Mouse (Mus musculus) olfactory bulb, adult 2 months (tissue): Measurements from ENCODE around the gene Mcam. TPM values are rescaled to one million over a fixed set of nuclear protein-coding genes. Genes with fewer than 3 reads are reported as not detected.

Source experiments
- H3K27ac ChIP-seq: fragments of 200-500 bp; 2 replicates; pipeline ENCODE4 v1.5.1; 2012; ENCODE audit warnings: low read depth, low read length; ENCODE audit not compliant: insufficient read depth
- H3K4me1 ChIP-seq: fragments of 200-500 bp; 2 replicates; pipeline ENCODE4 v1.6.1; 2012; ENCODE audit warnings: low read length; ENCODE audit not compliant: control insufficient read depth, insufficient read depth
- H3K4me3 ChIP-seq: fragments of 200-500 bp; 2 replicates; pipeline ENCODE4 v1.5.1; 2012; ENCODE audit warnings: mild to moderate bottlenecking, low read depth, low read length, moderate library complexity; ENCODE audit not compliant: insufficient read depth
- CTCF ChIP-seq: fragments of 200-500 bp; IDR thresholded peaks from 2 replicates; pipeline ENCODE4 v1.5.1; 2012; ENCODE audit warnings: low read depth, mild to moderate bottlenecking, low read length, moderate library complexity; ENCODE audit not compliant: insufficient read depth
- POLR2A ChIP-seq: fragments of 200-500 bp; IDR thresholded peaks from 2 replicates; pipeline ENCODE4 v1.6.1; 2012; ENCODE audit warnings: mild to moderate bottlenecking, low read depth, low read length, moderate library complexity; ENCODE audit not compliant: insufficient read depth
- WGBS: fragments of 180-500 bp; shearing (Covaris S2); methylation state at CpG from one replicate; pipeline ENCODE4 v1.1.7; 2018; 5-methylcytosine and 5-hydroxymethylcytosine counted together
- polyA plus RNA-seq: library from polyadenylated mRNA; stranded (reverse); fragments of >200 nt; gene quantifications from 2 replicates; pipeline ENCODE4 v1.2.4, GENCODE M21; 2012; ENCODE audit warnings: low replicate concordance; ENCODE audit not compliant: missing spikeins, insufficient read depth, insufficient read length

The Mcam gene
- polyA plus RNA-seq, 1 experiment: not detected

DNA sequence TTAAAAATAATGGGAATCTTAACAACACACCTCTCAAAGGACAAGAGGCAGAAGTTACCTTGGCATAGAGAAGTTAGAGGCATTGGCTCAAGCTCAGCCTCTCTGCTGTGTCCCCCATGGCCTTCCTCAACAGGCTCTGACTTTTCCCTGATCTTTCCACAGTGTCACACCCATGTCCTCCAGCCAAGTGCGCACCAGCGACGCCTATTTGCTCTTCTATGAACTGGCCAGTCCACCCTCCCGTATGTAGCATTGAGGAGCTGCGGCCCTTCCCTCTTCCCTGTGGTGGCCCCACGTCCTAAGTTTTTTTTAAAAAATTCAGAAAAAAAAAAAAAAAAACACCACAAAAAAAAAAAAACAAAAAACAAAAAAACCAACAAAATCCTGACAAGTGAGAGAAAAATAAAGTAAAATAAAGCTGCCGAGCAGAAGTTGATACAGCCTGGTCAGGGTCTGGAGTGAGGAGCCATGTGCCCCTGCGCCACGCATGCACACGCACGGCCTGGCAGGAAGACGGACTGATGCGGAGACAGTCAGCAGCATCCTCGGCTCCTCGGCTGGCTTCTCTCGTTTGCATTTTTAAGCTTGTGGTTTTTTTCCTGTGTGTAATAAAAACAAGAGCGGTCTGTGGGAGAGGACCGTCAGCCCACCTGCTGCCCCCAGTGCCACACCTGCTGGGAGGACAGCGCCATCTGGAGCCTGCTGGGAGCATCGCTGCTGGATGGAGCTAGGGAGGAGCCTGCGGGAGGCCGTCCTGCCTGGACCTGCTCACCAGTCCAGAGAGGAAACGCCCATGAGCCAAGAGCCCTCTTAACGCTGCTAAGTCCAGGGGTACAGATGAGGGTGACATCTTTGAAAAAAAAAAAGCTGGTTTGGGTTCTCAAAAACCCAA is 40.4 kb upstream of the Mcam start:
- peaks cover 30% of the 10 kb centered on the region for H3K4me1 ChIP-seq
- no peak overlapping the region for H3K4me3 ChIP-seq
- TF ChIP-seq POLR2A: no peak
- peak; percentile 77 for TF ChIP-seq CTCF
- 43% methylated on average over 24 of the region's 24 CpGs for WGBS
- H3K27ac ChIP-seq: no peak overlapping the region

DNA sequence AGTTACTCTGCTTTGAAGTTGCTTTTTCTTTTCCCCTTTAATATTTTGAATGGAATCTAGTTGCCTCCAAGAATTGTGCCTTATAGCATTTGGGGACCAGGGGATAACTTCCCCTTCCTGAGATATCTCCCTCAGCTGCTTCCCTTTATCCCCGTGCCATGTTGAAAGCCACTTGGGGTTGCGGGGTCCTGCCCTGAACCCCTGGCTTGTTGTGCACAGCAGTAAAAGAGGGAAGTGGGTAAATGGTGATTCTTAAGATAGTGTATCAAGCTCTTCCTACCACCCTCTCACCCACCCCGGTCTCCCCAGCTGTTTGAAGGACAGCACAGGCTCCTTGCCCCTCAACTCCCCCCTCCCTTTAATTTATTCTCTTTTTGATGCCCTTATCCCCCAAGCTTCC is 39.5 kb upstream of the Mcam start:
- Histone ChIP-seq H3K27ac (no peak overlapping the region), H3K4me1 (peaks cover 21% of the 10 kb centered on the region), H3K4me3 (no peak overlapping the region)
- TF ChIP-seq CTCF (no peak), POLR2A (no peak)
- WGBS: 96% methylated on average over 3 of the region's 3 CpGs

DNA sequence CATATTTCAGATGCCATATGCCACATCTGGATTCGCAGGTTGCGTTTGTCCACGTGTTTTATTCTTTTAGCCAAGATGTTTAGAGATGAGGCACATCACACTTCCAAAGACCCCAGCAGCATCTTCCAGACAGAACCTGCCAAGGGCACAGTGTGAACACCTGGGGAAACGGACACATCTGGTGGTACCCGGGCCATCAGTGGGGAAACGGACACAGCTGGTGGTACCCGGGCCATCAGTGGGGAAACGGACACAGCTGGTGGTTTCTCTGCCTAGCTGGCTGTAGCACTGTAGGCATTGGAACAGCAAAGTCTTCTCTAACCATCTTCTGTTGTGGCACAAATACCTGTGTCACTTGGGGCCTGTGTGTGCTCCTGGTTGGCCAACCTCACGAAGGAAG is 38.5 kb upstream of the Mcam start:
- WGBS: 90% methylated on average over 9 of the region's 9 CpGs
- H3K27ac ChIP-seq: peak overlapping the region; percentile 96; the same call in 1 of the 2 replicates

DNA sequence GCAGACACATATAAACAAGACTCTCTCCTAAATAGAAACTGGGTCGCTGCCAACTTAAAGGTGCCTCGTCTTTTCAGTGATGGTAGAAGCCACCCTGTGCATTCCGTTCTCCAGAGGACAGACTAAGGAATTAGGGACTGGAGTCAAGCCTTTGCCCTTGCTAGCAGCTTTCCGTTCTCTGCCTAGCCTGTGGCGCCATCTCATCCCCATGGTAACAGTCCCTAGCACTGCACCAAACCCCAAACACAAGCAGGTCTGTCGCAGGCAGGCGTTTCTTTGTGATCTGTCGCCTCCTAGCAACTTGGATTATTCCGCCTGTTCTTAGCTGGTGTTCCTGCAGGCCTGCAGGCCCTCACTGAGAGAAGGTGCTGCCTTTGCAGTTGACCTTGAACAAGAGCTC is 37.7 kb upstream of the Mcam start:
- Histone ChIP-seq H3K4me3 (no peak overlapping the region), H3K27ac (peak overlapping the region; percentile 96), H3K4me1 (peaks cover 15% of the 10 kb centered on the region)
- TF ChIP-seq POLR2A (no peak), CTCF (no peak)
- WGBS: 19% methylated on average over 9 of the region's 9 CpGs

More for the DNA sequence above, 38.5 kb upstream of the Mcam start:
- no peak for TF ChIP-seq POLR2A
- TF ChIP-seq CTCF: no peak
- no peak overlapping the region for H3K4me3 ChIP-seq
- peaks cover 15% of the 10 kb centered on the region for H3K4me1 ChIP-seq

DNA sequence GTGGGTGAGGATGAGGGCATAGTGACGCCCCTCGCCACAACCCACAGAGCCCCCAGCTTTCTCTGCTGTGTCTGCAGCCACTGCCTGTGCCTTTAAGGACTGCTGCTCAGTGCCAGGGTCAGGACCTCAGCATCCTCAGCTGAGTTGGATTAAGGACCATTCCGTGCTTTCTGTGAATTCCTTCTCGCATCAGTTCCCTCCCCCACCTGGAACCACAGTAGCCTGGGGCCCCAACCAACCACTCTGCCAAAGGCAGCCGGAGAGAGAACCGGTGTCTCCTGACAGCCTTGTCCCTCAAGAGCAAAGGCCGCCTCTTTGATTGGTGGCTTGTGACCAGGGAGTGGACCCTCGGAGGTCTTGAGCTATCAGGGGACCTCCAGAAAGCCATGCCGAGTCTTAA is 32.8 kb upstream of the Mcam start, which contains the start of gene Mfrp:
Gene Mfrp (plus strand): TSS at position 240 of the 400 bp plus-strand sequence.
- Histone ChIP-seq H3K4me3 (no peak within 1 kb of the TSS), H3K4me1 (peaks cover 12% of the 10 kb centered on the region), H3K27ac (no peak within 1 kb of the TSS)
- TF ChIP-seq POLR2A: no peak
- no peak for TF ChIP-seq CTCF
- 82% methylated on average over 9 of the region's 9 CpGs for WGBS

DNA sequence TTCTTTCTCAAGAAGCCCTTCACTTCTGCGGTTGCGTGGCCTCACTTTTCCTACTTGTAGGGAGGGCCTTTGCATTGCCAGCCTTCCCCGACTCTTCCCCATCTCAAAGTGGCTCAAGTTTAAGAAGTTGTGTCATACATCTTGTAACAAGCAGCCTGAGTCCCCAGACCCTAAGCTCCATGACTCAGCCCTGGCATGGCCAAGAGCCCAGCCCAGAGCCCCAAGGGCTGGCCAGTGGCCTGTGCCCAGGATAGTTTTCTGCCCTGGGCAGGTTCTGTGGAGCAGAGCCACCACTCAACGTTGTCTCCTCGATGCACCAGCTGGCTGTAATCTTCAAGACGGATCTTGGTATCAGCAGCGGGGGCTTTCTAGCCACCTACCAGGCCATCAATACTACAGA is 29.4 kb upstream of the Mcam start:
- Histone ChIP-seq H3K4me3 (no peak overlapping the region), H3K4me1 (peaks cover 36% of the 10 kb centered on the region), H3K27ac (no peak overlapping the region)
- WGBS: 88% methylated on average over 7 of the region's 7 CpGs
- no peak for TF ChIP-seq POLR2A
- no peak for TF ChIP-seq CTCF

DNA sequence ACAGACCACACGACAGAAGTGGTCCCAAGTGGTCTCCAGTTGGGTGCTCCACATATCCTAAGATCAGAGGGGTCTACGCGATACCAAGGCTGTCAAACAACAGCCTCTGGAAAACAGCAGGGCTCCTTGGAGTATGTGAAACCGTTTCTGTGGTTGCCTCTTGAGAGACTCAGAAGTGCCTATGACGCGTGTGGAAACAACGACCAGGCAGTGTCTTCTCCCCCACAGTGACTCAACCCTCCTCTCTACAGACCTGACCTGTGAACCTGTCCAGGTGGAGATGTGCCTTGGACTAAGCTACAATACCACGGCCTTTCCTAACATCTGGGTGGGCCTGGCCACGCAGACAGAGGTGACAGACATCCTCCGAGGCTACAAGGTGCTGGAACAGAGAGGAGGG is 28.5 kb upstream of the Mcam start:
- no peak overlapping the region for H3K4me3 ChIP-seq
- no peak overlapping the region for H3K27ac ChIP-seq
- WGBS: 80% methylated on average over 10 of the region's 10 CpGs
- TF ChIP-seq CTCF: no peak
- TF ChIP-seq POLR2A: no peak
- peaks cover 41% of the 10 kb centered on the region for H3K4me1 ChIP-seq

DNA sequence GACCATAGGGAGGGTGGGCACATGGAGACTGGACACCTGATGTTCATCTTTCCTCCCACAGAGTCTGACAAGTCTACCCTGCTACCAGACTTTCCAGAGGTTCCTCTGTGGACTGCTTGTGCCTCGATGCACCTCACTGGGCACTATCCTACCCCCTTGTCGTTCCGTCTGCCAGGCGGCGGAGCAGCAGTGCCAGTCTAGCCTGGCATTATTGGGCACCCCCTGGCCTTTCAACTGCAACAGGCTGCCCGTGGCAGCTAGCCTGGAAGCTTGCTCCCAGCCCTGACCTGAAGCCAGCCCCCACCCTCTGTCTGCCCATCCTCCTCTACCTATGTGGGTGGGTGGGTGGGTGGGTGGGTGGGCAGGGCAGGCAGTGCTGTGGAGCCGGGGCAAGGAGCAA is 28.1 kb upstream of the Mcam start:
- peaks cover 41% of the 10 kb centered on the region for H3K4me1 ChIP-seq
- WGBS: 53% methylated on average over 7 of the region's 7 CpGs
- H3K27ac ChIP-seq: no peak overlapping the region
- TF ChIP-seq CTCF (no peak), POLR2A (no peak)
- no peak overlapping the region for H3K4me3 ChIP-seq

DNA sequence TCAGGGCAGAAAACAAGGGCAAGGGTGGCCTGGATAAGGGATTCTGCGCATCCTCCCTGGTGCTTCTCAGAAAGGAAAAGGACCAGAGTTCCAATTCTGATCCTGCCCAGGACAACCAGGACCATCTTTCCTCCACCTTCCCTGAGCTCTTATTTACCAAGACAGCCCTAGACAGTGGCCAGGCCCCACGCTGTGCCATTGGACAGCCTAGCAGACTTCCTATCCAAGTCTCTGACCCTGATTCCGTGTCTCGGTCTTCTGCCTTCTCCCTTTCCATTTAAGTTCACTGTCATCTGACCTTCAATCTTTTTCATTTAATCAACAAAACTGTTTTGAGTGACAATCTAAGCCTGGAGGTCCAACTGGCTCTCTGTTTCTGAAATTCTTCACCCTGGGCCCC is 27.7 kb upstream of the Mcam start:
- Histone ChIP-seq H3K4me3 (no peak overlapping the region), H3K4me1 (peaks cover 41% of the 10 kb centered on the region), H3K27ac (0 out of 2 replicates have a peak overlapping the region, but pooled peaks have one; percentile 35)
- no peak for TF ChIP-seq POLR2A
- TF ChIP-seq CTCF: no peak
- WGBS: 63% methylated on average over 4 of the region's 4 CpGs
